Mouse (Mus musculus) ES-E14 (cell line): Measurements from ENCODE around the gene Rbmxl1. TPM values are rescaled to one million over a fixed set of nuclear protein-coding genes. Genes with fewer than 3 reads are reported as not detected.

Experiments used
- DNase-seq: peaks from one replicate; pipeline ENCODE4 v3.0.0-alpha.2; 2013; ENCODE audit warnings: low read depth, low spot score
- H3K27ac ChIP-seq: 2 replicates; pipeline ENCODE4 v1.5.1; 2012; ENCODE audit warnings: low read depth, mild to moderate bottlenecking, low read length, moderate library complexity, mixed read lengths; ENCODE audit not compliant: poor library complexity, insufficient read depth, severe bottlenecking
- H3K36me3 ChIP-seq: 2 replicates; pipeline ENCODE4 v1.6.1; 2012; ENCODE audit warnings: mild to moderate bottlenecking, low read length, moderate library complexity, mixed read lengths; ENCODE audit not compliant: control insufficient read depth, poor library complexity, insufficient read depth, severe bottlenecking
- H3K4me1 ChIP-seq, 2 experiments: fragments of 150-350 bp in 1 of 2; sonication (generic) in 1 of 2; 2 replicates each; pipeline ENCODE4 v1.6.1; 2012; ENCODE audit warnings: low read length in 2 of 2, mild to moderate bottlenecking in 1 of 2, mixed read lengths in 1 of 2; ENCODE audit not compliant: control insufficient read depth in 2 of 2, insufficient read depth in 2 of 2, poor library complexity in 1 of 2
- H3K4me3 ChIP-seq, 2 experiments: fragments of 150-350 bp in 1 of 2; sonication (generic) in 1 of 2; 2 replicates each; pipeline ENCODE4 v1.5.1; 2012; ENCODE audit warnings: low read length in 2 of 2, low read depth in 1 of 2, mild to moderate bottlenecking in 1 of 2, mixed read lengths in 1 of 2; ENCODE audit not compliant: insufficient read depth in 1 of 2, poor library complexity in 1 of 2, severe bottlenecking in 1 of 2
- H3K9ac ChIP-seq: 2 replicates; pipeline ENCODE4 v1.6.1; 2012; ENCODE audit warnings: low read depth, mild to moderate bottlenecking, low read length, mixed read lengths; ENCODE audit not compliant: poor library complexity, insufficient read depth, severe bottlenecking
- H3K9me3 ChIP-seq: fragments of 150-350 bp; sonication (generic); 2 replicates; pipeline ENCODE4 v1.6.1; 2012; ENCODE audit warnings: low read depth, mild to moderate bottlenecking, low read length; ENCODE audit not compliant: control insufficient read depth, insufficient read depth
- CHD2 ChIP-seq: IDR thresholded peaks from 2 replicates; pipeline ENCODE4 v1.6.1; 2014; ENCODE audit warnings: mild to moderate bottlenecking, low read depth, low read length, inconsistent platforms
- ZC3H11A ChIP-seq: IDR thresholded peaks from 2 replicates; pipeline ENCODE4 v1.6.1; 2012; ENCODE audit warnings: low read depth, mild to moderate bottlenecking, inconsistent platforms, low read length, borderline replicate concordance
- ZNF384 ChIP-seq: IDR thresholded peaks from 2 replicates; pipeline ENCODE4 v1.6.1; 2012; ENCODE audit warnings: low read depth, low read length, inconsistent platforms
- in situ Hi-C, 2 experiments: fragments of 600-800 bp; cut with MboI; formaldehyde crosslinking; loops; one replicate each; pipeline ENCODE4 v1.15.1; 2025; ENCODE audit warnings: low sequenced_read_pairs in 2 of 2, inconsistent platforms in 1 of 2; ENCODE audit not compliant: unreplicated experiment in 2 of 2
- total RNA-seq: library from RNA; depleted of rRNA; stranded (reverse); fragments of 300-350 nt; gene quantifications from 2 replicates; pipeline ENCODE4 v1.2.3, GENCODE M21; 2012; rRNA removed

Rbmxl1 gene
- total RNA-seq, 1 experiment: 124 TPM

GRCm38 (mm10) chr8:78456441-78456840, 52.3 kb downstream of the Rbmxl1 start:
- no peak overlapping the region for H3K9ac ChIP-seq
- no peak for DNase-seq
- in situ Hi-C loops: loop anchor here in 1 of 2 experiments (25.0 kb wide), 2 partner anchors 219 to 394 kb away; no protein-coding TSS in a partner anchor
- no peak overlapping the region for H3K27ac ChIP-seq
- H3K4me1 ChIP-seq: no peaks in the 10 kb centered on the region
- TF ChIP-seq CHD2 (no peak), ZNF384 (no peak), ZC3H11A (no peak)
- H3K4me3 ChIP-seq: no peak overlapping the region
- H3K9me3 ChIP-seq: no peaks in the 10 kb centered on the region
- H3K36me3 ChIP-seq: no peaks in the 10 kb centered on the region

Other genes with a start within 250 kb of the Rbmxl1 start
- 0.85 and 1.2 TPM in 2 replicates for gene Pou4f2, start 72.3 kb downstream of the Rbmxl1 start, total RNA-seq
- 30.5 and 39.6 TPM in 2 replicates for gene Slc10a7, start 448 bp upstream of the Rbmxl1 start, total RNA-seq